Mouse (Mus musculus) spleen, adult 2 months (tissue): Measurements from ENCODE around the gene Cacna2d3. TPM values are rescaled to one million over a fixed set of nuclear protein-coding genes. Genes with fewer than 3 reads are reported as not detected.

Source experiments
- DNase-seq, 2 experiments: peaks; one replicate each; pipeline versions ENCODE4 v3.0.0 to v3.0.0-alpha.2; 2012 to 2021; ENCODE audit warnings: low spot score in 2 of 2, low read depth in 1 of 2
- H3K27ac ChIP-seq: fragments of 200-500 bp; 2 replicates; pipeline ENCODE4 v1.5.1; 2012; ENCODE audit warnings: low read length, inconsistent platforms; ENCODE audit not compliant: insufficient read depth
- H3K27me3 ChIP-seq: fragments of 200-500 bp; 2 replicates; pipeline ENCODE4 v1.6.1; 2012; ENCODE audit warnings: mild to moderate bottlenecking, moderate library complexity, low read length, inconsistent platforms; ENCODE audit not compliant: control insufficient read depth, insufficient read depth
- H3K36me3 ChIP-seq: fragments of 200-500 bp; 2 replicates; pipeline ENCODE4 v1.6.1; 2012; ENCODE audit warnings: mild to moderate bottlenecking, low read length, inconsistent platforms; ENCODE audit not compliant: control insufficient read depth, insufficient read depth
- H3K4me1 ChIP-seq: fragments of 200-500 bp; 2 replicates; pipeline ENCODE4 v1.6.1; 2011; ENCODE audit warnings: inconsistent platforms; ENCODE audit not compliant: control insufficient read depth, insufficient read depth, insufficient read length
- H3K4me3 ChIP-seq: fragments of 200-500 bp; 2 replicates; pipeline ENCODE4 v1.5.1; 2011; ENCODE audit warnings: mild to moderate bottlenecking, inconsistent platforms; ENCODE audit not compliant: insufficient read depth, insufficient read length; ENCODE audit errors: extremely low read depth
- CTCF ChIP-seq: fragments of 200-500 bp; IDR thresholded peaks from 2 replicates; pipeline ENCODE4 v1.5.1; 2011; ENCODE audit warnings: mild to moderate bottlenecking, inconsistent platforms; ENCODE audit not compliant: insufficient read depth, insufficient read length, insufficient replicate concordance; ENCODE audit errors: extremely low read depth
- POLR2A ChIP-seq: fragments of 200-500 bp; IDR thresholded peaks from 2 replicates; pipeline ENCODE4 v1.6.1; 2011; ENCODE audit warnings: low read depth, low read length, inconsistent platforms
- WGBS: fragments of 180-500 bp; shearing (Covaris S2); methylation state at CpG from one replicate; pipeline ENCODE4 v1.1.7; 2018; 5-methylcytosine and 5-hydroxymethylcytosine counted together
- polyA plus RNA-seq: library from polyadenylated mRNA; depleted of rRNA; stranded (reverse); fragments of >200 nt; gene quantifications from 2 replicates; pipeline ENCODE4 v1.2.3, GENCODE M21; 2012

Gene Cacna2d3
- polyA plus RNA-seq, 1 experiment: 0.19 TPM

GRCm38 (mm10) chr14:29015896-29016295 is 705.8 kb downstream of the Cacna2d3 start:
- H3K36me3 ChIP-seq: no peaks in the 10 kb centered on the region
- WGBS: 73% methylated on average over 5 of the region's 5 CpGs
- TF ChIP-seq POLR2A: no peak
- TF ChIP-seq CTCF: no peak
- no peak for DNase-seq
- H3K27ac ChIP-seq: no peak overlapping the region
- H3K27me3 ChIP-seq: no peaks in the 10 kb centered on the region
- H3K4me3 ChIP-seq: no peak overlapping the region
- H3K4me1 ChIP-seq: no peaks in the 10 kb centered on the region

GRCm38 (mm10) chr14:29014680-29015079 is 707.0 kb downstream of the Cacna2d3 start:
- no peak for DNase-seq
- Histone ChIP-seq H3K4me3 (no peak overlapping the region), H3K4me1 (no peaks in the 10 kb centered on the region), H3K27me3 (no peaks in the 10 kb centered on the region), H3K36me3 (no peaks in the 10 kb centered on the region), H3K27ac (no peak overlapping the region)
- 89% methylated on average over 2 of the region's 2 CpGs for WGBS
- TF ChIP-seq CTCF (no peak), POLR2A (no peak)

GRCm38 (mm10) chr14:29013161-29013560 is 708.5 kb downstream of the Cacna2d3 start:
- no peaks in the 10 kb centered on the region for H3K27me3 ChIP-seq

GRCm38 (mm10) chr14:29009644-29010043 is 712.0 kb downstream of the Cacna2d3 start:
- H3K36me3 ChIP-seq: no peaks in the 10 kb centered on the region
- no peaks in the 10 kb centered on the region for H3K27me3 ChIP-seq
- H3K27ac ChIP-seq: no peak overlapping the region
- WGBS: 92% methylated on average over 4 of the region's 4 CpGs
- no peak overlapping the region for H3K4me3 ChIP-seq
- TF ChIP-seq POLR2A (no peak), CTCF (no peak)
- no peaks in the 10 kb centered on the region for H3K4me1 ChIP-seq
- DNase-seq: no peak

More at GRCm38 (mm10) chr14:29013161-29013560, 708.5 kb downstream of the Cacna2d3 start:
- Histone ChIP-seq H3K36me3 (no peaks in the 10 kb centered on the region), H3K4me3 (no peak overlapping the region), H3K4me1 (no peaks in the 10 kb centered on the region), H3K27ac (no peak overlapping the region)
- WGBS: 85% methylated on average over 3 of the region's 3 CpGs
- TF ChIP-seq POLR2A (no peak), CTCF (no peak)
- no peak for DNase-seq

- H3K4me1 ChIP-seq: no peaks in the 10 kb centered on the region
- H3K27ac ChIP-seq: no peak overlapping the region
- no peak for DNase-seq
- H3K36me3 ChIP-seq: no peaks in the 10 kb centered on the region
- H3K4me3 ChIP-seq: no peak overlapping the region
- WGBS: 79% methylated on average over 5 of the region's 5 CpGs
- TF ChIP-seq CTCF (no peak), POLR2A (no peak)
- no peaks in the 10 kb centered on the region for H3K27me3 ChIP-seq
Measured at GRCm38 (mm10) chr14:29005228-29005840, 716.3 kb downstream of the Cacna2d3 start.

- Histone ChIP-seq H3K4me3 (no peak overlapping the region), H3K27ac (no peak overlapping the region), H3K4me1 (no peaks in the 10 kb centered on the region), H3K27me3 (no peaks in the 10 kb centered on the region), H3K36me3 (no peaks in the 10 kb centered on the region)
- 89% methylated on average over 3 of the region's 3 CpGs for WGBS
- TF ChIP-seq POLR2A: no peak
- DNase-seq: no peak
Measured at GRCm38 (mm10) chr14:28996569-28996968, 725.1 kb downstream of the Cacna2d3 start.

GRCm38 (mm10) chr14:28988211-28988900 is 733.3 kb downstream of the Cacna2d3 start:
- no peaks in the 10 kb centered on the region for H3K4me1 ChIP-seq
- no peak overlapping the region for H3K27ac ChIP-seq
- H3K27me3 ChIP-seq: no peaks in the 10 kb centered on the region
- no peaks in the 10 kb centered on the region for H3K36me3 ChIP-seq
- no peak for DNase-seq
- H3K4me3 ChIP-seq: no peak overlapping the region
- WGBS: 79% methylated on average over 7 of the region's 7 CpGs
- TF ChIP-seq CTCF (no peak), POLR2A (no peak)
